Mouse (Mus musculus) testis, postnatal 14 days (tissue): Measurements from ENCODE around the gene Vmn2r76.
"Not testable (repeated sequence)": the region's sequence is repeated elsewhere in the genome, so short reads cannot be mapped to it uniquely, and the experiment has no call there.

Experiments
- DNase-seq: peaks from one replicate; pipeline ENCODE4 v3.0.0; 2021; ENCODE audit warnings: low spot score

Gene Vmn2r76

GRCm38 (mm10) chr7:86246208-86246607, at the start of gene Vmn2r76:
Vmn2r76 (minus strand) TSS chr7:86246308.
- DNase-seq, result no peak

- DNase-seq, result no peak
Measured at GRCm38 (mm10) chr7:86277072-86277471, 31.0 kb upstream of the Vmn2r76 start, which contains the start of gene Olfr310. Olfr310 (minus strand) TSS chr7:86277172.

GRCm38 (mm10) chr7:86211345-86211744, 34.8 kb downstream of the Vmn2r76 start:
- DNase-seq, result no peak

- not testable (repeated sequence) for DNase-seq
Measured at GRCm38 (mm10) chr7:86171678-86172077, 74.4 kb downstream of the Vmn2r76 start, which contains the start of gene Vmn2r75. Vmn2r75 (minus strand) TSS chr7:86171778.
